Mouse (Mus musculus): ENCODE measurements at regions not wholly inside any gene's neighbourhood (a gene's known extent, or its start where the extent isn't known, plus 50 kb on each side); places are given as distances from the start of the nearest gene placed in this dataset.

DNA sequence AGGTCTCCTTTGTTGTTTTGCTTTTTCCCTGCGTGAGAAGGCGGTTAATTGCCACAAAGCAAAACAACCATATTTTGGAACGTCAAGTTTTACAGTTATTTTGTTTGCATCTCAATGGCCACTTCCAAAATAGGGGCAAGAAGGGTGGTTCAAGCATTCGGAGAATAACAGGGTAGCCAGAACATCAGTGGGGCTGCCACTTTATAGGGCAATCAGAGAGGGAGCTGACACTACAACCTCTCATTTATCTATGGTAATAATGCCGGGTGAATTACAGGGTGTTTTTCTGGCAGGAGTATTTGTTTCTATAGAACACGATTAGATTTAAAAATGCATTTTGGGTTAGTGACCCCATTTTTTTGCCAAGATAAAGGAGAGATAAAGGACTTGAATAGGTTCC is 173.9 kb upstream of the Igfbp7 start:
- Histone ChIP-seq H3K27me3 (ENCODE audit: control insufficient read depth, insufficient read depth, low read length) (no peaks in the 10 kb centered on the region), H3K4me3 (ENCODE audit: low read depth, low read length) (no peak overlapping the region), H3K36me3 (replicated peaks; ENCODE audit: control insufficient read depth, insufficient read depth, low read length) (no peaks in the 10 kb centered on the region), H3K9me3 (replicated peaks; ENCODE audit: control insufficient read depth, low read length) (no peaks in the 10 kb centered on the region), H3K4me1 (ENCODE audit: control insufficient read depth, insufficient read depth) (peaks cover 10% of the 10 kb centered on the region; the same call in 1 of the 2 replicates), H3K4me2 (ENCODE audit: low read depth, low read length) (peak overlapping the region; percentile 28; the same call in 1 of the 2 replicates), H3K27ac (ENCODE audit: low read depth) (no peak overlapping the region), H3K9ac (replicated peaks; ENCODE audit: low read depth, low read length) (no peak overlapping the region)
- WGBS: 65% methylated on average over 6 of the region's 6 CpGs
- ATAC-seq (ENCODE audit: insufficient read depth, low read depth) (no peak), DNase-seq (ENCODE audit: low spot score) (no peak)
- TF ChIP-seq EP300 (IDR thresholded peaks at IDR 0.05; ENCODE audit: low read depth) (no peak), CTCF (IDR thresholded peaks at IDR 0.05; ENCODE audit: low read depth) (no peak)

DNA sequence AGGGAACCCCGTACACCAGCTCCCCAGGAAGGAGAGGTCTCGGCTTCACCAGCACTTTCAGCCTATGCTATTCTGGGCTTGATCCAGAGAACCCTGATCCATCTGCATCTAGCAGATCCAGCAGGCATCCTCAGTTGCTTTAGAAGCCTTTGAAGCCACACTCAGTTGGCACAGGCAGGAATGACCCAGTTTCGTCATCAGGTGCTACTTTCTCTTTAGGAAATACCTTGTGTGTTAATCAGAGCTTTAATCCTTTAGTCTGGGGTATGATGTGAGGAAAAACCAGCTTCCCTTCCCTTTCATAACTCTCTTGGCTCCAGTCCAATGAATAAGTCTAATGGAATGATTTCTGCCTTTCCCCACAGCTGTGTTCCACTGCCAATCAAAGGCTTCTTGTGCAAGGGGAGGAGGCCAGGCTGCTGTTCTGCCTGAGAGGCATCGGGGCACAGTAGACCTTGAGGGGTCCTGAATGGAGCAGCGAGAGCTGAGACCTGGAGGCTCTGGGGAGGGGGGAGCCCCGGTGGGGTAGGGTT is 173.3 kb upstream of the Igfbp7 start:
- TF ChIP-seq EP300 (IDR thresholded peaks at IDR 0.05; ENCODE audit: low read depth) (no peak), CTCF (IDR thresholded peaks at IDR 0.05; ENCODE audit: low read depth) (no peak)
- ATAC-seq (ENCODE audit: insufficient read depth, low read depth): peak; percentile 60; the same call in 1 of the 2 replicates
- H3K27ac ChIP-seq (ENCODE audit: low read depth): peak overlapping the region; percentile 44; the same call in 1 of the 2 replicates

DNA sequence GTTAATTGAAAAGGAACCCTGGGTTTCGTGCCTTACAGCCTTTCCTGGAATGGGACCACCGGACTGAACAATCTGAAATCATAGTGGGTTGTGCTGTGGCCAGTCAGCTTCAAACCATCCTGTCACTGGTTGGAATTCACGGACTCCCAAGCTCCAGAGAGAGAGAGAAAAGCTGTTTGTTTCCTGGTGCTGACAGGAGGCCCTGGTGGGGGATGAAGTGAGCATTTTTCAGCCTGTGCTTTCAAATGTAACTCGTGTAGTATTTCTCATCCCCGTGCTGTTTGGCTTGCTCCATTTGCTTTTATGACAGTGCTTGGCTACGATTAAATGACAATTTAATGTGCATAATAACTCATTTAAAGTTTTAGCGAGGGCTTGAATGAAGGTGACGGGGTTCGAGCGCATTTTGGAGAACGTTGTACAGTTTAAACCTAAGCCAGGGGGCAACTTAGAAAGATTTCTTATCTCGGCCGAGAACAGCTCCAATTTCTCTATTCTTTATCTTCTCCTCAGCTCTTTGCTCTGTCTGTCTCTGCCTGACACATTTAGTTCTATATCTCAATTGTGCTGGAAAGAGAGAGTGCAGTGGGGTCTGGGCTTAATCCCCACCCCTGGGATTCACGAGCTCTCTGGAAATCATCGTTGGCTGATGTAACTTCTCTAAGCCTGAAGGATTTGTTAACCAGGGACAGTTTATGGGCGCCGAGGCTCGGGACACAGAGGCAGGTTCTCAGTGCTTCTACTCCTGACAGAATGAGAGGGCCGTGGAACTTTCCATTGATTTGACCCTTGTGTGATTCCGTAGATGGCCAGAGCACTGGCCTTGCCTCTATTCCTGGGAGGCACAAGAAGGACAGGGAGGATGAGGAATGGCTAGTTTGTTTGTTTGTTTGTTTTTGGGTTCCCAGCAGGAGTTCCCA is 172.2 kb upstream of the Igfbp7 start:
- H3K9me3 ChIP-seq (replicated peaks; ENCODE audit: control insufficient read depth, low read length): no peaks in the 10 kb centered on the region
- peaks cover 10% of the 10 kb centered on the region; the same call in 1 of the 2 replicates for H3K4me1 ChIP-seq (ENCODE audit: control insufficient read depth, insufficient read depth)
- H3K36me3 ChIP-seq (replicated peaks; ENCODE audit: control insufficient read depth, insufficient read depth, low read length): no peaks in the 10 kb centered on the region
- peak; percentile 59 for DNase-seq (ENCODE audit: low spot score)
- peak overlapping the region; percentile 48 for H3K4me2 ChIP-seq (ENCODE audit: low read depth, low read length)
- 0 out of 2 replicates have a peak overlapping the region, but pooled peaks have one; percentile 2 for H3K9ac ChIP-seq (replicated peaks; ENCODE audit: low read depth, low read length)
- 18% methylated on average over 20 of the region's 20 CpGs for WGBS
- H3K27ac ChIP-seq (ENCODE audit: low read depth): peak overlapping the region; percentile 44
- no peaks in the 10 kb centered on the region for H3K27me3 ChIP-seq (ENCODE audit: control insufficient read depth, insufficient read depth, low read length)
- H3K4me3 ChIP-seq (ENCODE audit: low read depth, low read length): no peak overlapping the region
- ATAC-seq (ENCODE audit: insufficient read depth, low read depth): peak; percentile 47; the same call in 1 of the 2 replicates
- TF ChIP-seq CTCF (IDR thresholded peaks at IDR 0.05; ENCODE audit: low read depth): no peak
- TF ChIP-seq EP300 (IDR thresholded peaks at IDR 0.05; ENCODE audit: low read depth): no peak

More for the DNA sequence above, 173.3 kb upstream of the Igfbp7 start:
- peak; percentile 62 for DNase-seq (ENCODE audit: low spot score)
- Histone ChIP-seq H3K27me3 (ENCODE audit: control insufficient read depth, insufficient read depth, low read length) (no peaks in the 10 kb centered on the region), H3K9me3 (replicated peaks; ENCODE audit: control insufficient read depth, low read length) (no peaks in the 10 kb centered on the region), H3K4me1 (ENCODE audit: control insufficient read depth, insufficient read depth) (peaks cover 10% of the 10 kb centered on the region; the same call in 1 of the 2 replicates), H3K4me3 (ENCODE audit: low read depth, low read length) (no peak overlapping the region), H3K4me2 (ENCODE audit: low read depth, low read length) (peak overlapping the region; percentile 28; the same call in 1 of the 2 replicates), H3K36me3 (replicated peaks; ENCODE audit: control insufficient read depth, insufficient read depth, low read length) (no peaks in the 10 kb centered on the region), H3K9ac (replicated peaks; ENCODE audit: low read depth, low read length) (no peak overlapping the region)
- 26% methylated on average over 6 of the region's 6 CpGs for WGBS

DNA sequence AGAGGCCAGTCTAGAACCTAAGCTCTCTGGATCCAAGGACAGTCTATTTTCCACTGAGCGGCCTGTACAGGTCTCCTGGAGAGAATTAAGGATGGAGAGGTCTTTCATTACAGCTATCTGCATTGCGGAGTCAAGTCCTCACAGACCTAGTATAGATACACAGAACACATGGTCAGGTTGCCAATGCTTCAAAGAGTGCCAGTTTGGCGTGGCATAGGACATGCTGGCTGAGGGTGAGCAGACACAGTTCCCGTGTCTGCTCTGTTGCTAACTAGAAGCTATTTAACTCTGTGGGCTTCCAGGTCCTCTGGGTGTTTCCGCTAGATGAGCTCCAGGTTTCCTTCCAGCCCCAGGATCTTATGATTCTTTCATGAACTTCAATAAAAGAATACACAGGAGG is 169.0 kb upstream of the Igfbp7 start:
- H3K4me2 ChIP-seq (ENCODE audit: low read depth, low read length): no peak overlapping the region
- H3K4me1 ChIP-seq (ENCODE audit: control insufficient read depth, insufficient read depth): peaks cover 10% of the 10 kb centered on the region; the same call in 1 of the 2 replicates
- TF ChIP-seq CTCF (IDR thresholded peaks at IDR 0.05; ENCODE audit: low read depth): no peak
- no peak for TF ChIP-seq EP300 (IDR thresholded peaks at IDR 0.05; ENCODE audit: low read depth)
- no peak for DNase-seq (ENCODE audit: low spot score)
- H3K27ac ChIP-seq (ENCODE audit: low read depth): no peak overlapping the region
- 75% methylated on average over 5 of the region's 5 CpGs for WGBS
- H3K9ac ChIP-seq (replicated peaks; ENCODE audit: low read depth, low read length): no peak overlapping the region
- ATAC-seq (ENCODE audit: insufficient read depth, low read depth): no peak
- H3K36me3 ChIP-seq (replicated peaks; ENCODE audit: control insufficient read depth, insufficient read depth, low read length): no peaks in the 10 kb centered on the region
- H3K4me3 ChIP-seq (ENCODE audit: low read depth, low read length): no peak overlapping the region
- no peaks in the 10 kb centered on the region for H3K9me3 ChIP-seq (replicated peaks; ENCODE audit: control insufficient read depth, low read length)
- no peaks in the 10 kb centered on the region for H3K27me3 ChIP-seq (ENCODE audit: control insufficient read depth, insufficient read depth, low read length)

DNA sequence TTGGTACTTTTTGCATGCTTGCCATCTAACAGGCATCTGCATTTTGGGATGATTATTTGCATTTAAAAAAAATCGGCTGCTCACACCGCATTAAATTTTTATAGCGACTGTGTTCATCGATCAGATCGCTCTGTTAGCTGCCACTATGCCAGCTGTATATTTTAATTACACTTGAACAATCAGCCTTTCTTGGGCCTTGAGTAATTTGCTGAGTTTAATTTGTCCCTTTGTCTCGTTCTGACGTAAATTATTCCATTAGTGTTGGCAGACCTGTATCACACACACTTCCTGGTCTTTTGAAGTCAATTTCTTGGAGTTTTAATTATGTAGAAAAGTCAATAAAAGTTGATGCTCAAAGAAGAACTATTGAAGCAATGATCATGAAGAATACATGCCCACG is 167.9 kb upstream of the Igfbp7 start:
- TF ChIP-seq CTCF (IDR thresholded peaks at IDR 0.05; ENCODE audit: low read depth): no peak
- no peak for TF ChIP-seq EP300 (IDR thresholded peaks at IDR 0.05; ENCODE audit: low read depth)
- Histone ChIP-seq H3K9me3 (replicated peaks; ENCODE audit: control insufficient read depth, low read length) (no peaks in the 10 kb centered on the region), H3K27me3 (ENCODE audit: control insufficient read depth, insufficient read depth, low read length) (no peaks in the 10 kb centered on the region), H3K27ac (ENCODE audit: low read depth) (no peak overlapping the region), H3K4me2 (ENCODE audit: low read depth, low read length) (no peak overlapping the region), H3K4me1 (ENCODE audit: control insufficient read depth, insufficient read depth) (peaks cover 6% of the 10 kb centered on the region; the same call in 1 of the 2 replicates), H3K4me3 (ENCODE audit: low read depth, low read length) (no peak overlapping the region), H3K36me3 (replicated peaks; ENCODE audit: control insufficient read depth, insufficient read depth, low read length) (no peaks in the 10 kb centered on the region), H3K9ac (replicated peaks; ENCODE audit: low read depth, low read length) (no peak overlapping the region)
- WGBS: 83% methylated on average over 8 of the region's 8 CpGs
- ATAC-seq (ENCODE audit: insufficient read depth, low read depth) (no peak), DNase-seq (ENCODE audit: low spot score) (no peak)

Data from heart, postnatal 0 days (tissue).